Mouse (Mus musculus) R1 (cell line): ENCODE measurements around the gene Fgfr2.

Experiments used
- DNase-seq: peaks from one replicate; pipeline ENCODE4 v3.0.0-alpha.2; 2018; ENCODE audit warnings: low read depth, low spot score

Fgfr2 gene

DNA sequence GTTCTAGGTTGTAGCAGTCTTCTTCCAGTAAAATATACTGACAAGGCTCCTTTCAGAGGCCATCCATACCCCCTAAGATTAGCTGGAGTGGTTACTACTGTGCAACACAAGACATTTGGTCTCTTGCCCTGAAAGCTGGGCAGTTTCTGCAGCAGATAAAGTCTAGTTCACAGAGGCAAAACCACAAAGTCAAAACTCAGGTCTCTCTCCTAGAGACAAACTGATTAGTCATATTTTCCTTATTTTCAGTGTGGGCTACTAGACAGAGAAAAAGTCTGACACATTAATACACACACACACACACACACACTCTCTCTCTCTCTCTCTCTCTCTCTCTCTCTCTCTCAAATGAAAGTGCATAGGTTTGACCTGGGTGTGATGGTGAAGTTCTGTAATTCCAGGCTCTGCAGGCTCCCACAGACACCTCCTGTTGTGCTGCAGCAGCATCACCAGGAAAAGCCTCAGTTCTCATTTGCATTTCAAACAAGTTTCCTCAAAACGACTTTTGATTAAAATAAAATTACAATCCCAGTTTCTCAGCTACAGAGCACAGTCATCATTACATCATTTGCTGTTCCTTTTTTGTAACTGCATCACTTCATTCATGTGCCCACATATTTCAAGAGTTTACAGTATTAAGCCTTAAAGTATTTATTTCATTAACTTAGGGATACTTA lies 298.7 kb downstream of the Fgfr2 start:
- DNase-seq: no peak

DNA sequence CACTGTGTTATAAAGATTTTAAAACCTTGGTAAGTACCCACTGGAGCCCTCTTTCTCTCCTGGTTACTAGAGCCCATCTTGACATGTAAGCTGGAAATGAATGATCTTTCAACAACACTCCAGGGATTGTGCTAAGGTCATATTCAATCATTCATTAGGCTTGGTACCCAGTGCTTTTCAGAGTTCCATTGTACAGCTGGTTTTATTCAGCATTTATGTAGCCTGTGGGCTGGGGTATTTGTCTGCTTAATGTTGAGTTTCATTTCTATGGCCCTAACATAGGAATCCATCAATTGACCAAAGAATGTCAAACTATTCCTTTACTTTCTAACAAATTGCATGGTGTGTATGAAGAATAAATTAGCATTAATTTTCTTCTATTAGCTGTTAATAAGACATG lies 299.3 kb downstream of the Fgfr2 start:
- DNase-seq: no peak

DNA sequence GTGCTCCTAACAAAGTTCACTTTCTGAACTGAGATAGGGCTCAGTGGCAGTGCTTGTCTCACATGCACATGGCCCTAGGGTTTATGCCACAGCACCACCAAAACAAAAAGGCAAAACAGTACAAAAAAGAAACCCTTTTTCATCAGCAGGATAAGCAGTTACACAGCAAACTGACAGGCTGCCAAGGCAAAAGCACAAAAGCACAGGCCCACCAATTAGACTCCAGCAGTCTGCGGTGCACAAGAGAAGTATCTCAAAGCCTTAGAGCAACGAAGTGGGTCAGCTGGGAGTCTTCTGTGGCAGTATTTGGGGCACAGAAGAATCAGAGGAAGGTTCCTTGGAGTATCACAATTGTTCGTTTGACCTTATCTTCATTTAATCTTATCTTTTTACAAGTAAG lies 302.5 kb downstream of the Fgfr2 start:
- no peak for DNase-seq

DNA sequence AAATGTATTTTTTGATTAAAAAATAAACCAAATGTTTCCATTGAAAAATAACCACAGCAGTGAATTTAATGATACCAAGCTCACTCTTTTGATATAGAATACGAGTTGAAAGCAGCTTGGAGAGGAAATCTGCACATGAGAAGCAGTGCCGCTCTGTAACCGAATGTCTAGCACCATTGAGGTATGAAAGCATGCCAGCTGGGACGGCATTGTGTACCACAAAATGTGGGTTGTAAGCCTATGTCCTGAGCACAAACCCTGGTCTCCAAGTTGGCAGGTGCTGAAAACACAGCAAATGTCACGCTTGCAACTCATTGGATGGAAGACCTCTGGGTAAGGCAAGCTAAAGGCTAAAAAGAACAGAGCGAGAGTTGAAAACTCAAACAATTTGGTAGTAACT lies 306.1 kb downstream of the Fgfr2 start:
- no peak for DNase-seq

DNA sequence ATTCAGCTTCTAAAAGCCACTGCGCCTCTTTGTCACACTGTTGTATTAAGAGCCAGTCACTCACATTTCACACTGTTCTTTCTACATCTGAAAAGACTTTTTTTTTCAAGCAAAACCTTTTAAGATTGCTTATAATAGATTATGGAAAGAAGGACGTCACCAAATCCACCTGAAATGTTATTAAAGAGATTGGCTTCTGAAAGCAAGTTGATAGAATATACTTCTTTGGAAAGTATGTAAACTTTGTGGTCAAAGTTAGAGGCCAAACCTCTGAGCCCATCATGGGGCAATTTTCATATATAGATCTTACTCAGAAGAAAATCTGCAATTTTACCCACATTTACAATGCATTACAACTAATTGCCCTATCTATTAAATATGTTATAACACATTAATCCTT lies 306.6 kb downstream of the Fgfr2 start:
- no peak for DNase-seq

DNA sequence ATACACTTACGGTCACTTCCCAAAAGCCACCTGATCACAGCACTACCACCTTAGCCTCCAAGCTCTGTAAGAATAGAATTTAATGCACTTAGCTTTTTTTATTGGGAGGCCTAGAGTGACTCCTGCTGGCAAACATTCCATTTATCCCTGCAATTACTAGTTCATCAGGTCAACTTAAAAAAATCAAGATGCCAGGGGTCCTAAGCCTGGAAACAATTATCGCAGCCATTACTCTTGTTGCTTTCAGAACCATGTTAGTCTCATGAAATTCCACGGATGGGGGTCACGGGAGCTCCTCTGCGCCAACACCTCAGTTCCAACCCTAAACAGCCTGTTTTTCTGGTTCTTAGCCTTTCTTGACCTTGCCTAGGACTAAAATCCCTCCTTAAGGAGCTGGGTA lies 308.1 kb downstream of the Fgfr2 start:
- DNase-seq: no peak

DNA sequence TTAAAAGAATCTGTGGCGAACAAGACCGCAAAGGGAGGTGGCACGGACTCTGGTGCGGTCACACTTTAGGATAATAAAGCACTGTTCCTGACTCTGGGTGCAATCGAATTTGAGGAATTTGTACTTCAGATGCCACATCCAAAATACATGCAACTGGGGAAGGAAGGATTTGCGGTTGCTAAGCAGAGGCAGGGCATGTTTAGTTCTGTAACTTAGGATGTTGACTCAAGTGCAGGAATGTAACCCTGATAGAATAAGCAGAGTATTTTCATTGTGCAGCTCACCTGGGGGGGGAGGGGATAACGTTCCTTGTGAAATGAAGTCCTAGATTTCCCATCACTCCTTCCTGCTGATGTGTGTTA lies 309.1 kb downstream of the Fgfr2 start:
- DNase-seq: no peak

DNA sequence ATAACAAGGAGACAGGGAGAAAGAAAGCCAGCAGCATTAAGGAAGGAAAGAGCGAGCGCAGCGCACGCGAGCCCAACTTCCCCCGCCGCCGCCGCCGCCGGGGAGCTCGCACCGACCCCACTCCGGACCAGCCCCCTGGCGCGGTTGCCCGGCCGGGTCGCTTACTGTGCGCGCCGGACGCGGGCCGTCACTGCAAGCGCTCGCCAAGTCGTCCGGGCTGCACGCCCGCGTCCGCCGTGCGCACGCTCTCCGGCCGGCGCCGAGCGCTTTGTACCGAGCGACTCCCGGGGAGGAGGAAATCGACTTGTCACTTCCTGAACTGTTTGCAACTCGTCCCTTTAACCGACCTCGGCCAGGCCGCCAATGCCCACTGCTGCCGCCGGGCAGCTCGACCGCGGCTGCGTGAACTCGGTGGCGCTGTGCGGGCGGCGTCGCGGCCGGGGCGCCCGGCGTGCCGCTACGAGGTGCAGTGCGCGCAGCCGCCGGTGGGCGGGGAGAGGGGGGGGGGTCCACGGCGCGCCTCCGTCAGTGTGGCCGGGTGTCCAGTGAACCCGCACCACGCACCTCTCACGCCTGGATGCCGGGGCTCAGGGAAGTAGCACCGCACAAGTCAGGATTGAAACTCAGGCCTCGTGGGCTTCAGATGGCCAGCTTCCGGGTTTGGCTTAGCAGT lies 309.6 kb downstream of the Fgfr2 start, which contains the start of gene Fam53b:
Gene Fam53b (minus strand): TSS at position 471 of the 673 bp plus-strand sequence.
- peak; percentile 68 for DNase-seq

DNA sequence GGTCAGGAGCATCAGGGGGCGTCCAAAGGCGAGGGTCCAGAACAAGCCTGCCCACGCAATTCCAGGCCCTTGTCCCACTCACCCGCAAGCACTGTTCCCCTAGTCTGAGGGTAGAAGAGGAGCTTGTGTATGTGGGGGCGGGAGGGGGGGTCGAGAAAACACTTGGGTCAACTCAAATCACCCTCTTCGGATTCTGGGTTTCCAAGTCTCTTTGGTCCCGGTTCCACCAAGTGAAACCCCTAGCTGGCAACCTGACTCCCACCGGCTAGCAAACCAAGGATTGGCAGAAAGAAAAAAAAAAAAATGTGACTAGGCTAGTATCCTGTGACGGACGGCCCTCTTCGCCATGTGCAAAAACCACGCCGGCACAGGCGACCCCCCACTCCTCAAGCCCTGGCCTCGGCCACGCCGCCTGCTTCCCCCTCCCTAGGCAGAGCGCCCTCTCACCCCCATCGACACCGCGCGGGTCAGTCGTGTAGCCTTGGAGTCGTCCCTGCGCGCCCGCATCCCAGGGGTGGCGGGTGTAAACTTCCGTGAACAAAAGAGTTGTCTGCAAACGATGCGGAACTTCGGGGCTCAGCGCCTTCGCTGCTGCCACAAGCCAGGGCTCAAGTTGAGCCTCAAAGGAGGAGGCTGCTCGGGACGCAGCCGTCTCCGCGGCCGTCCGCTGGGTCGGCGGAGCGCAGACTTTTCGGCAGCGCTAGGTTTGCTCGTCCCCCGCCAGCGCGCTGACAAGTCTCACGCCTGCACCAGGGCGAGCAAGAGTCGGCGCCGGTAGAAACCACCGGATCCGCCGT lies 310.3 kb downstream of the Fgfr2 start:
- DNase-seq: no peak

DNA sequence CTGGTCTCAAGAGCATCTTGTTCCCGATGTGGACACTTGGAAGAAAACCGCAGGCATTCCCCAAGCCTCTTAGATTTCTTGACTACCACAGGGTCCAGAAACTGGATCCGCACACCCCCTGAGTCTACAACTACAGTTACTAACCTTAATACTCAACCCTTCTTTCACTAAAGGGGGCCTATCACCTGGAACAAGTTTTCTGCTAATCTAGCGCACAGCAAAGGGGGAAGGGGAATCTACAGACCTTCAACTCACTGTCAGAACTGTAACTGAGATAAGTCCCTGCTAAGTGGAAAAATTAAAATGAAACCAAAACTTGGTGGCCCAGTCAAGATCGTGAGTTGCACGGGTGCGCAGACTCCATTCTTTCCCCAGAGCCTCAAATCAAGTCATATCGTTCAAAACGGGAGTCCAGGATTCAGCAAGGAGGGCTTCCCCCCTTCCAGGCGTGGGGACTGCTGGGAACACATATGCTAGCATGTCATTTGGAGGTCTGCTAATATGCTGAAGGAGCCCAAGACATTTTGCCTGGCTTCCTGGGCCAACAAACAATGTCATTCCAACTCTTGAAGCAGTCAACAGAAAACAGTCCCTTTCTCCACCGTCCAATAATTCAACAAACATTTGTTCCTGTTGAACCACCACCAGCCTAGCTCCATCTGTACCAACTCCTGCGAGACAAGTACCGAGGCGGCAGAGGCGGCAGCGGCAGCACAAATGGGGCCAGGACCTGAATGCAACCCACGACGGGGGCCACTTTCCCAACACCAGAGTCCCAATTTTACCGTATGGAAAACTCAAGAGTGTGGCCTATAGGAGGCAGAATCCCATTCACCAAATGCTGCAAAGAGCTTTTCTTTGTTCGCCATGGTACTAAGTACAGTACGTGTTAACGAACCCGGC lies 311.2 kb downstream of the Fgfr2 start:
- peak; percentile 23 for DNase-seq

DNA sequence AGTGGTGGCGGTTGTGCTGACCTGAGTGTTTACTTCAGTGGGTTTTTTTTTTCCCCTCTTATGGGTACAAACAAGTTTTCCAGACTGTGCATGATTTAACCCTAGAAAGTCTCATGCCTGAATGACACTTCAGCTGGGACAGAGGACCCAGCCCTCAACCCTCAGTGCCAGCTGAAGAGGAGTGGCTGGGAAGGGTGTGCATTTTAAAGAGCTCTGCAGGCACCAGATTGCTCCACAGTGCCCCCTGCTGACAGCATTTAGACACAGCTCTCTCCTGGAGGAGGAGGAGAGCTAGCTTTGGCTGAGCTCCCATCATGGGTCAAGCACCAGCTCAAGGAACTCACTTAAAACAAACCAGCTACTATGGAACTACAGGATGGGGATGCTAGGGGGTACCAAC lies 312.3 kb downstream of the Fgfr2 start:
- DNase-seq: peak; percentile 82

DNA sequence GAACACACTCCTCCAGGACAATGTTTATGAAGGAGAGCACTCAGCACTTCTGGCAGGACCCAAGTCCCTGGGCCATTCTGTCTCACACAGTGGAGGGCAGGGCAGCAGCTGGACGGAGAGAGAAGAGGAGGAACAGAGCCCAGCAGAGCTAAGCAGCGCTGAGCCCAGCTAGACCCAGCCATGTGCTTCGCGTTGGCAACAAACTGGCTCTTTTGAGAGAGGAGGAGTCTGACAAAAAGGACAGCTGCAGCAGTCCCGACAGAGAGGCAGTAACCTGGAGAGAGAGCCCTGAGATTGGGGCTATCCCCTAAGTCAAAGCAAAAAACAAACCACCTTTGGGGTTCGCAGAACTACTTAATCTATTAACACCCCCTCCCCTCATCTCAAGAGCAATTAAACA lies 312.8 kb downstream of the Fgfr2 start:
- DNase-seq: no peak

DNA sequence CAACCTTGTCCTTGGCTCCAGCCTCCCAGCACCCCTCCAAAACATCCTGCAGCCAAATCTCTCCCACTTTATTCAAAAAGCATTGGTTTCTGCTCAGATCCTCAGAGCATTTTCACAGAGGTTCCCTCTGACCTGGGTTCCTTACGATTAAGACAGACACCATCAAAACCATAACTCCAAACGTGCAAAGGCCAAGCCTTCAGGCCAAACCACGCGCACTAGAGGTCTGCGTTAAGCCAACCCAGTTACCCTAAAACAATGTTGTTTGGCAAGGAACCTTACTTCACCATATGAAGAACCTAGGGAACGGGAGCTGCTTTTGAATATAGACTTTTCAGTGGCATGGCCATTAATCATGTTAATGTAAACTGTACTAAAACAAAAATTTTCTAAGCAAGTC lies 313.4 kb downstream of the Fgfr2 start:
- DNase-seq: no peak

DNA sequence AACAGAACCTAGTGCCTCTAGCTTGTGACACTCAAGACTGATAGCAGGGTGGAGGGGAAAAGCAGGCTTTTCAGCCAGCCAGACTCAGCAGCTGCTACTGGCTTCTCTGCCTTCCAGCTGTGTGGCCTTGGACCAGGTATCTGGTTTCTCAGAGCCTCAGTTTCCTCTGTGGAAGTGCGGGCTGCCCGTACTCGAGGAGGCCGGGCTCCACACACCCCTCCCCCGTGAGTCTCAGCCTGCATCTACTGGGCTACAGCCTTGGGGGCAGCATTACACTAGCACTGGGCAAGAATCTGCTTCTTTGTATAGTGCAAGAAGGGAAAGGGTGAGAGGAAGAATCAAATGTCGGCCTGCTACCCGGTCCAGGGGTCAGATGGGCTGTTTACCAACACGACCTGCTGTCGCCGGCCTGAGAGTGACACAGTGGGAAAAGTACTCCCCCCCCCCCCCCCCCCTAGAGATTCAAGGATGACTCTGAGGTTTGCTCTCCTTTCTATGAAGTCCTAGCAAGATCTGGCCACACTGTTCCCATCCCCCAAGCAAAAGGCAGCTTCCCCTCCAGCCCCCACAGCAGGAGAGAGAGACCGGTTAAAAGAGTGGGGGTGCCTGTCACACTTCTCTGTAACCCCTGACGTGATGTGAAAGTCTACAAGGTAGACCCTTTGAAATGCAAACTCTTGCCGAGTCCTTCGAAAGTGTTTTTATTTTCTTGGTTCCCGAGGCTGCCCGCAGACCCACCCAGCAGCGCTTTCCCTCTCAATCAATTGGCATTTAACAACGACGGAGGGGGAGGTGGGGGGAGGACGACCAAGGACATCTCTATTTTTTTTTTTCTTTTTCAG lies 314.1 kb downstream of the Fgfr2 start:
- peak; percentile 84 for DNase-seq

DNA sequence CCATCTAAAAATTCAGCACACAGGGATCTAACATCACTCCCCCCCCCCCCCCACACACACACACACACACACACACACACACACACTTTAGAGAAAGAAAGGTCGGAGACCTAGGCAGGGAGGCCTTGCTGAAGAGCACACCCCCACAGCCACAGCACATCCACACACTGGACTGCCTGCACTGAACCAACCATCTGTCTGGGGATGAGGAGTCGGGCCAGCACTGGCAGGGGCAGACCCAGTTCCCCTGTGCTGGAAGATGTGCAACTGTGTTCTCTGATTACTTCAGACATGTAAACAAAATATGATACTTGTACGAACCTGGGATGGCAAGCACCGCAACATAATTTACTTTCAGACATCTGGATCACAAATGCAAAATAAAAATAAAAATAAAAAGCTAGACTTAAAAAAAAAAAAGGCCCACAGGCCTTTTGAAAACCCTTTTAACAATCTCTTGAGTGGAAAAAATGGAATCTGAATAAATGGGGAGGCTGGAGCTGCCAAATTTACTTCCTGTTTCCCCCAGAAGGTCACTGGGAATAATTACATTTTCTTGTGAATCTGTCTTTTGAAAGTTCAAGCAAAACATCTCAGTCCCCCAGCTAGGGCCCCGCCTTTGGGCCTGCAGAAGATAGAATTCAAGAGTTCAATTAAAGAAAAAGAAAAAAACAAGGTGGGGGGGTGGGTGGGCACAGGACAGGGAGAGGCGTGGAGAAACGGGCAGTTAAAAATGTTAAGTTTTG lies 314.9 kb downstream of the Fgfr2 start:
- DNase-seq: no peak

DNA sequence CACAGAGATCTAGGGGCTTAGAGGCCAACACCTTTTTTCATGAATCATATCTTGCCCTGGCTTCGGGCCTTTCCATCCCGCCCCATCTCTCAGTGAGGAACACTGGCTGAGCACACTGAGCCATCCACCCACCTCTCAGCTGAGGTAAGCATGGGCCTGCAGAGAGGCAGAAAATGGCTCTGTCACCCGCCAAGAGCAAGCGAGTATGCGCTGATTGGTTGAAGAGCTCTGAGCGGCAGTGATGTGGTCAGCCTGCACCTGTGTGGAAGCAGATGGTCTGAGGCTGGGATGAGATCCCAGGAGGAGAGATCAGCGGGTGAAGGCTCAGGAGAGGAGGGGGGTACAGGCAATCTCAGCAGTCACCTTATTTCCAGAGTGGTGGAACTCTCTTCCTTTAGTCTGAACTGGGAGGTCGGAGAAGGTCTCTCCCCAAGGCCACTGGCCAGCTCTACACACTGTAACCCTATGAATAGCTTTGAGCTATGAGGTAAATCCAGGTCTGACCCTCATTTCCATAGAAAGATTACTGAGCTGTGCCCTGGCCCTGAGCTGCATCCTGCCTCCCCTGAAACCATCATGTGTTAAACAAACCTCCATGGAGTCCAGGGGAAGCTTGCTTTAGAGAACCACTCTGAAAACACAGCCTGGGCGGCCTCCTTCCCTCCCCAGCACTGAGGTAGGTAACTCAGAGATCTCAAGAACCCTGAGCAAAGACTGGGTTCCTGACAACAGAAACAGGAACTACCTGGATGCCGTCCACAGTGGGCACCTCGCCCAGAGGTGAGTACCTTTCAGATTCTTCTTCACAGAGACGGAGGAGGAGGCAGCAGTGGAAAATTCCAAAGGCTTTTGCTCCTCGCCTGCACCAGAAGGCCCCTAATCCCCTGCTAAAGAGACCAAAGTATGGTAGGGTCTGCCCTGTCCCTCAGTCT lies 316.0 kb downstream of the Fgfr2 start:
- no peak for DNase-seq

DNA sequence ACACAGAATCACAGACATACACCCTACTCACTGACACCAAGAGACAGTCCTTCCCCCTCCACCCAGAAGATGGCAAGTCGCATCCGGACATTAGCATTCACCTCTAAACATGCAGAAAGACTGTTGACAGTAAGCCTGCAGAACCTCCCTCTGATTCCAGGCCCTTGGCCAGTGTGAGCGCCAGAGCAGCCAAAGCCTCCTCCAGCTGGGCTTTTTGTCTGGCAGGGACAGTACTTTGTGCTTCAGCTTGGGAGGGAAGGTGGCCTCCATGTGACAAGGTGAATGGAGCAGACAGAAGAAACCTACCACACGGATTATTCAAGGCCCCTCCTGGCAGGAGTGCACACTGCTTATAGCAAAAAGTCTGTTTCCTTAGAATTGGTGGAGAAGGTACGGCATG lies 316.9 kb downstream of the Fgfr2 start:
- DNase-seq: no peak

DNA sequence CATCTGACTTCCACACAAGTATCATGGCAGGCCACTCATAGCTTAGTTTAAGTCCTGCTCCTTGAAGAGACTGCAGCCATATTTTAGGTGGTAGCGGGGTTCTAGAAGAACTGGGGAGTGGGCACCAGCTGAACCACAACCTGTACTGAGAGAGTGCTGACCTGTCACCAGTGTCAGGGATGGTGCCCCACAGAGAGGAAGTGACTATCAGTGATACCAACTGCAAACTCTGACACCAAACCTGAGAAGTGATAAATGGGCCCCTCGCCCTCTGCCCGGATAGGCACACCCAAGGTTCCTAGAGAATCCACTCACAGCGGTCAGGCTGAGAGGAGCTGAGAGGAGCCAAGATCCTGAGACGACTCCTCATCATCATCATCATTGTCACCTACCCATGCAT lies 318.2 kb downstream of the Fgfr2 start:
- no peak for DNase-seq

DNA sequence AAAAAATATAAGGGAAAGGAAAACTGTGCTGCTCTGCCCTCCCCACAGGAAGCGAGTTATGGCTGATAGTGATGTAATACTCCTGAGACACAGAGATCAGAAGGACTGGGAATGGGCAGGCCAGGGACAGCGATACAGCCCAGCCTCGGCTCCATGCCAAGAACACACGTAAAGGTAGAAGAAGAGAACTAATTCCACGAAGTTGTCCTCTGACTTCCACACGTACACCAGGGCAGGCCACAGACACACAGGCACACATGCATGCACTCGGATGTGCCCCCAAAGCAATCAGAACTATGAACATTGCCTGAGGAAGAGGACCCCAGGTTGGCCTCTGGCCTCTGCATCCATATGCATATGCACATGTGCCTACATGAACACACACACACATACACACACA lies 318.7 kb downstream of the Fgfr2 start:
- no peak for DNase-seq
